Mouse (Mus musculus) lung, postnatal 0 days (tissue): ENCODE results near the gene Nln. TPM values are rescaled to one million over a fixed set of nuclear protein-coding genes. Genes with fewer than 3 reads are reported as not detected.

Source experiments
- ATAC-seq: fragments of 200-750 bp; cut with Nextera tagmentation; 2 replicates; pipeline ENCODE4 v1.8.0; 2017; ENCODE audit warnings: moderate library complexity
- DNase-seq: peaks from one replicate; pipeline ENCODE4 v3.0.0-alpha.2; 2016; ENCODE audit warnings: low spot score
- H3K27ac ChIP-seq: fragments of 300-500 bp; sonication (generic); 2 replicates; pipeline ENCODE4 v1.5.1; 2014; ENCODE audit warnings: antibody characterized with exemption, mild to moderate bottlenecking, low read length, mixed read lengths
- H3K27me3 ChIP-seq: fragments of 300-500 bp; sonication (generic); replicated peaks from 2 replicates; pipeline ENCODE4 v1.6.1; 2014; ENCODE audit warnings: low read length, mixed read lengths; ENCODE audit not compliant: insufficient read depth
- H3K36me3 ChIP-seq: fragments of 300-500 bp; sonication (generic); 2 replicates; pipeline ENCODE4 v1.6.1; 2014; ENCODE audit warnings: low read length, mixed read lengths; ENCODE audit not compliant: insufficient read depth
- H3K4me1 ChIP-seq: fragments of 300-500 bp; sonication (generic); 2 replicates; pipeline ENCODE4 v1.6.1; 2014; ENCODE audit warnings: antibody characterized with exemption, low read depth, low read length, mixed read lengths; ENCODE audit not compliant: insufficient read depth
- H3K4me2 ChIP-seq: fragments of 300-500 bp; sonication (generic); replicated peaks from 2 replicates; pipeline ENCODE4 v1.6.1; 2014; ENCODE audit warnings: low read depth, mild to moderate bottlenecking, low read length, moderate library complexity, mixed read lengths
- H3K4me3 ChIP-seq: fragments of 300-500 bp; sonication (generic); 2 replicates; pipeline ENCODE4 v1.5.1; 2014; ENCODE audit warnings: low read depth, low read length
- H3K9ac ChIP-seq: fragments of 300-500 bp; sonication (generic); replicated peaks from 2 replicates; pipeline ENCODE4 v1.6.1; 2014; ENCODE audit warnings: low read depth, mild to moderate bottlenecking
- H3K9me3 ChIP-seq: fragments of 300-500 bp; sonication (generic); 2 replicates; pipeline ENCODE4 v1.6.1; 2016; ENCODE audit warnings: low read length, mixed read lengths
- CTCF ChIP-seq: IDR thresholded peaks from 2 replicates; pipeline ENCODE4 v1.5.1; 2016; ENCODE audit warnings: antibody characterized with exemption, mild to moderate bottlenecking
- EP300 ChIP-seq: IDR thresholded peaks from 2 replicates; pipeline ENCODE4 v1.6.1; 2016; ENCODE audit warnings: antibody characterized with exemption, mild to moderate bottlenecking, control low read depth
- WGBS: fragments of 180-500 bp; shearing (Covaris S2); extraction: QIAGEN DNeasy Blood & Tissue Kit; methylation state at CpG from one replicate; pipeline ENCODE4 v1.1.7; 2014; 5-methylcytosine and 5-hydroxymethylcytosine counted together
- polyA plus RNA-seq: library from polyadenylated mRNA; unstranded; fragments of >200 nt; fragmentation: Nextera tagmentation; extraction: Ambion mirVana; gene quantifications from 2 replicates; pipeline ENCODE4 v1.2.1, GENCODE M21; 2015

The Nln gene
- polyA plus RNA-seq, 1 experiment from 2014 or later: 13.0 TPM

DNA sequence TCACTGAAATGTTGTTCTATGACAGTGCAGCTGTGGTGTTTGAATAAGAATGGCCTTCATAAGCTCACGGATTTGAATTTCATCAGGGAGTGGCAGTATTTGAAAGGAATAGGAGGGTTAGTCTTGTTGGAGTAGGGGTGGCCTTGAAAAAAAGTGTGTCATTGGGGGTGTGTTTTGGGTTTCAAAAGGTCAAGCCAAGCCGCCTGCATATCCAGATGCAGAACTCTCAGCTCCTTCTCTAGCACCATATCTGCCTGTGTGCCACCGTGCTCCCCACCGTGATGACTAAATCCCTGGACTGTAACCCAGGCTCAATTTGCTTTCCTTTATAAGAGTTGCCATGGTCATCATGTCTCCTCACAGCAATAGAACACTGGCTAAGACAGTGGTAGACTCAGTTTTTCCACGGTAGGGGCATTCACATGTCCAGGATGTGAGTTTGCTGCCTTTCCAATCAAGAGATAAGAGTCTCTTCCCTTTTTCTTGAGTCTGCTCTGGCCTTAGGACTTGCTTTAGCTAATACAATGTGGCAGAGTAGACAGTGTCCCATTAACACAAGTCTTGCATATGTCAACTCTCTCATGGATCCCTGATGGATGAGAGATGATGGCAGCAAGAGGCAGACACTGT, 7.7 kb downstream of the Nln start:
- Histone ChIP-seq H3K9ac (no peak overlapping the region), H3K36me3 (no peaks in the 10 kb centered on the region), H3K4me2 (no peak overlapping the region), H3K4me1 (no peaks in the 10 kb centered on the region), H3K27ac (no peak overlapping the region), H3K4me3 (no peak overlapping the region), H3K9me3 (no peaks in the 10 kb centered on the region), H3K27me3 (no peaks in the 10 kb centered on the region)
- WGBS: 86% methylated on average over 5 of the region's 5 CpGs
- ATAC-seq: no peak
- DNase-seq: no peak
- TF ChIP-seq CTCF (no peak), EP300 (no peak)

DNA sequence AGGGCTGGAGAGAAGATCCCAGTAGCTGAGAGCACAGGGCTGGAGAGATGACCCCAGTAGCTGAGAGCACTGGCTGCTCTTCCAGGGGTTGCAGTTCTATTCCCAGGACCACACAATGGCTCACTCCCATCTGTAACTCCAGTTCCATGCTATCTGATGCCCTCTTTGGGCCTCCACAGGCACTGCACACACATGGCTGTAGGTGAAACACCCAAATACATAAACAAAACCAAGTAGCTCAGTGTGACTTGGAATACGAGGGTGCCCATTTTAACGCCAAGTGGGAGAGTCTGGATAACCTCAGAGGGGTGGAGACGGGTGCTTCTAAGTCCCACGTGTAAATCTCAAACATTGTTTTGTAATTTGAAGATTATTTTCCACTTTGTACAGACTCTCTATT, 9.0 kb downstream of the Nln start:
- Histone ChIP-seq H3K36me3 (no peaks in the 10 kb centered on the region), H3K9ac (no peak overlapping the region), H3K4me2 (no peak overlapping the region), H3K9me3 (no peaks in the 10 kb centered on the region), H3K4me3 (no peak overlapping the region), H3K27ac (no peak overlapping the region), H3K27me3 (no peaks in the 10 kb centered on the region), H3K4me1 (no peaks in the 10 kb centered on the region)
- ATAC-seq: no peak
- TF ChIP-seq EP300 (no peak), CTCF (no peak)
- WGBS: 87% methylated on average over 4 of the region's 4 CpGs
- no peak for DNase-seq

DNA sequence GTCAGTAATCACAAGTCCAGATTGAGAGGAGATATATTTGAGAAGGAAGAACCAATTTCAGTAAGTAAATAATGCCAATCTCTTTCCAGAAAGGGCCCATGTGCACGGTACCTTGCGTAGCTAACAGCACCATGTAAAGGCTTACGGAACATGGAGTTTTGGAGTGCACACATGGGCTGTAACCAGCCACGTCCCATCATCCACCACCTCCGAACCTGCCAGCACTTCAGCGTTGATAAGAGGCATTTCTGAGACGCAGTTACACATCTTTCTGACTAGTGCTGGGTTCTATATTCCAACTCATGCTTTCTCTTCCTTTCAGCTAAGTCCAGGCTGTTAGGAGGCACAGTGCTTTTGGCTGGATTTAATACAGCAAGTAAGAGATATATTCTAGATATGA, 12.2 kb downstream of the Nln start:
- peak; percentile 28; the same call in 1 of the 2 replicates for ATAC-seq

DNA sequence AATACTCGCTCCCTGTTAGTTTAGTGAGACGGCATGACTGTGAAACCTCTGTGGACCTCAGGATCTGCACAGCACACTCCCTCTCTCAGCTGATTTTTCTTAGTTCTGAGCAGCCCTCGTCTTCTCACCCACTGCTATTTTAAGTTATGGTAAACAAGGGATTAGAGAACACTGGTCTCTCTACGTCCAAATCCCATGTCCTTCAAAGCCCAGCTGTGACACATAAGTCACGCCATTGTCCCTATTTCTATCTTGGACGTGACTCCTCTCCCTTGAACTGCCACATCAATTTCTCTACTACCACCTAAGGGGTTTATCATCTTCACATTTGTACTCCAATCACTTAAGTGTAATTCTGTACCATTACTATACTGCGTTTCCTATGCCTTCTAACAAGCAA, 13.5 kb downstream of the Nln start:
- H3K36me3 ChIP-seq: no peaks in the 10 kb centered on the region
- DNase-seq (peak; percentile 62), ATAC-seq (peak; percentile 61)
- H3K9me3 ChIP-seq: no peaks in the 10 kb centered on the region
- H3K4me3 ChIP-seq: no peak overlapping the region
- 50% methylated on average over 7 of the region's 7 CpGs for whole genome bisulfite sequencing
- H3K4me2 ChIP-seq: no peak overlapping the region
- TF ChIP-seq CTCF (no peak), EP300 (peak; percentile 26; the same call in 1 of the 2 replicates)
- peak overlapping the region; percentile 6 for H3K27ac ChIP-seq
- H3K9ac ChIP-seq: no peak overlapping the region
- H3K4me1 ChIP-seq: no peaks in the 10 kb centered on the region
- H3K27me3 ChIP-seq: no peaks in the 10 kb centered on the region

More for the DNA sequence above, 12.2 kb downstream of the Nln start:
- H3K36me3 ChIP-seq: no peaks in the 10 kb centered on the region
- 49% methylated on average over 7 of the region's 7 CpGs for WGBS
- no peak overlapping the region for H3K4me3 ChIP-seq
- H3K9ac ChIP-seq: no peak overlapping the region
- no peak overlapping the region for H3K27ac ChIP-seq
- peak; percentile 49 for DNase-seq
- no peaks in the 10 kb centered on the region for H3K27me3 ChIP-seq
- H3K4me2 ChIP-seq: no peak overlapping the region
- no peak for TF ChIP-seq EP300
- TF ChIP-seq CTCF: no peak
- H3K9me3 ChIP-seq: no peaks in the 10 kb centered on the region
- H3K4me1 ChIP-seq: no peaks in the 10 kb centered on the region

DNA sequence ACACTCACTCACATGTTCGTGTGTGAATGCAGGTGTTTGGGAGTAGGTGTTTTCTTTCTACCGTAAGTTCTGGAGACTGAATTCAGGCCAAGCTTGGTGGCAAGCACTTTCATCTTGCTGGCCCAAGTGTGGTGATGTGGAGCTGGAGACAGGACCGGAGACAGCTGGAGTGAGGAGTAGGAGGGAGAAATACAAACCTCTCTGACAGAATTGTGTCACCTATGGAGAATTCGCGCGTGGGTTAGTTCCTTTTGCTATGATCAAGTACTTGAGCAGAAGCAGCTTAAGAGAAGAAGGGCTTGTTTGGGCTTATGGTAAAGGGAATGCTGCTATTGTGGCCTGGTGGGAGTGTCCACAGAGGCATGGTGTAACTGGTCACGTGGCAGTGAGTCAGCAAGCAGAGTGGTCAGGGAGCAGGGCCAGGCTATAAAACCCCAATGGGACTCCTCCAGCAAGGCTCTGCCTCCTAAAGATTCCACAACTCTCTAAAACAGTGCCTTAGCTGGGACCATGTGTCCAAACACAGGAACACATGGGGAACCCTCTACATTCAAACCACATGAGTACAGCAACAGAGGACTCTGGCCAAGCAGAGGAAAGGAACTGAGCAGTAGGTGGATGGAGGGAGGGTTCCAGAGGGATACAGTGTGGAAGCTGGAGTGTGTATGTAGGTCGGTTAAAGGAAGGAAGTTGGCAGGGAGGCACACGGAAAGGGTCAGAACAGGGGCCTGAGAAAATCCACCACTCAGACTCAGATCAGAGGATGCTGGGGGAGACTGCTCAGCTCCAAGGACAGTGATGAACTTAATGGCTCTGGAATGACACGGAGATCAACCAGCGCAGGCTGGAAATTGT, 14.7 kb downstream of the Nln start:
- H3K27ac ChIP-seq: no peak overlapping the region
- DNase-seq: peak; percentile 66
- peak; percentile 77 for ATAC-seq
- no peaks in the 10 kb centered on the region for H3K9me3 ChIP-seq
- no peaks in the 10 kb centered on the region for H3K27me3 ChIP-seq
- TF ChIP-seq CTCF: no peak
- TF ChIP-seq EP300: no peak
- no peaks in the 10 kb centered on the region for H3K36me3 ChIP-seq
- no peak overlapping the region for H3K4me3 ChIP-seq
- 67% methylated on average over 11 of the region's 11 CpGs for WGBS
- H3K9ac ChIP-seq: no peak overlapping the region
- H3K4me2 ChIP-seq: no peak overlapping the region
- H3K4me1 ChIP-seq: no peaks in the 10 kb centered on the region

DNA sequence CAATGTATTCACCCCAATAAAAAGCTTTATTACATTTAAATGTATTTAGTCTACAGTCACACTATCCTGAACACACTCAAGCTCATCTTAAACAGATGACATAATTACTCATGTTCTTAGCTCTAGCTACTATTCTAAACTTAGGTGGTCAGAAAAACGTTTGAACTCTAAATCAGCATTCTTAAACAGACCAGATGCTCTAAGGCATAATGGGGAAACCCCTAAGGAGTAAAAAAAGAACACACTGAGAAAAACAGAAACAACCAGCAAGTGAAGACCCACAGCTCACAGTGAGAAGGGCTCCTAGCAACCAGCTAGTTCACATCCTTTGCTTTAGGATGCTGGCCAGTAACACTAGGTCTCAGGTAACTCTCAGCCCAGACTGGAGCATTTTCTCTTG, 17.7 kb downstream of the Nln start:
- 7% methylated on average over 1 of the region's 1 CpGs for WGBS
- Histone ChIP-seq H3K27me3 (no peaks in the 10 kb centered on the region), H3K36me3 (no peaks in the 10 kb centered on the region), H3K4me1 (no peaks in the 10 kb centered on the region), H3K4me3 (no peak overlapping the region), H3K9ac (no peak overlapping the region), H3K4me2 (no peak overlapping the region), H3K9me3 (no peaks in the 10 kb centered on the region), H3K27ac (no peak overlapping the region)
- TF ChIP-seq EP300 (no peak), CTCF (no peak)
- DNase-seq: no peak
- ATAC-seq: no peak
